Mouse (Mus musculus) thymus, adult 18-20 months (tissue): ENCODE measurements around the gene Fam189a1.

Source experiments
- DNase-seq, 2 experiments: peaks; one replicate each; pipeline ENCODE4 v3.0.0; 2022; ENCODE audit warnings: mixed read lengths in 2 of 2

Gene Fam189a1

GRCm38 (mm10) chr7:65156514-65156911, at the start of gene Fam189a1:
Gene Fam189a1, minus strand, starts transcription at chr7:65156570.
- DNase-seq = no peak

- DNase-seq = no peak
Observed at GRCm38 (mm10) chr7:65206021-65206420, 49.7 kb upstream of the Fam189a1 start.

DNA sequence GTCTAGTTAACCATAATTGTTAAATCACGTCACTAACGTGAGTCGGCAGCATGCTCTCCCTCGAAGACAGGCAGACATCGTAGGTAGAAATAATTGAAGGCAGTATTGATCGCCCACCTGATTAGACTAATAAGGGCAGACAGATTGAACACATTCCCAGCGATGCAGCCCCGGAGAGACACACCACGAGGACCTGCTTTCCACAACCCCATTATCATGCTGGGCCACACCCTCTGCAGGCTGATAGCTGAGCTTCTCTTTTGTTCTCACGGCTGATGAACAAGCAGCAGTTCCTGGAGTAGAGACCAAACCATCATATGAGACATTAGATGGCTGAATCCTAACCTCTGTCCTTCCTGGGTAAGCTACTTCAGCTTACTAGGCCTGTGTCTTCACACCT, 46.3 kb upstream of the Fam189a1 start:
- no peak for DNase-seq

DNA sequence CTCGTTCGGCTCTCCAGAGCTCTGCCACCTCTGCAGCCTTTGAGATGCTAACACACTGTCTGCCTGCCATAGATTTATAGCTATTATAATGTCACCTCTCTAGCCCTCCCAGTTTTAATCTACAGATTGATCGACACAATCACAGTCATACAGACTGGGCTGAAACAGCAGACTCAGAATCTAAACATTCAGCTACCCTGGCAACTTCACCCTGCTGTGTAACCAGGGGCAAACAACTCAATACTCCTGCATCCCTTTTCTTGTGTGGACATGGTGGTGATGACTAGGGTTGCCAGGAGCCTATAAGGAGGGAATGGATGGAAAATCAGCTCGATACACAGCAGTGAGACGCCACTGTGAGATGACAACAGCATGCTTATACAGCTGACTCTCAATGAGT, 24.3 kb upstream of the Fam189a1 start:
- no peak for DNase-seq

DNA sequence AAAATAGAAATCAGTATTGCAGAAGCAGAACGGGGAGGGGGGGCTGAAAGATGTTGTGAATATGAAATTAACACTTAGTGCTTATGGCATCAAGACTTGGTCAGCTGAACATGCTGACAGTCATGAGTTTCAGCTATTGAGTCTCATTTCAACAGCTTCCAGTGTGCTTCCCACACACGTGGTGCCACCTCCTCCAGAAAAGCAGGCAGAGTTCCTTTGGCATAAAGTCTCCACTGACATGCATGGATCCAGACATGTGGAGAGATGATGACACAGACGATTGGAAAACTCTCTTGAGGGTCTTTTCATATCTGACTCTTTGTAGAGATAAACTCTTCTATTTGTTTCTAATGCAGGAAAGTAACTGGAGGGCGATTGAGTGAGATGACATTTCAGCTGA, 14.4 kb upstream of the Fam189a1 start:
- no peak for DNase-seq

DNA sequence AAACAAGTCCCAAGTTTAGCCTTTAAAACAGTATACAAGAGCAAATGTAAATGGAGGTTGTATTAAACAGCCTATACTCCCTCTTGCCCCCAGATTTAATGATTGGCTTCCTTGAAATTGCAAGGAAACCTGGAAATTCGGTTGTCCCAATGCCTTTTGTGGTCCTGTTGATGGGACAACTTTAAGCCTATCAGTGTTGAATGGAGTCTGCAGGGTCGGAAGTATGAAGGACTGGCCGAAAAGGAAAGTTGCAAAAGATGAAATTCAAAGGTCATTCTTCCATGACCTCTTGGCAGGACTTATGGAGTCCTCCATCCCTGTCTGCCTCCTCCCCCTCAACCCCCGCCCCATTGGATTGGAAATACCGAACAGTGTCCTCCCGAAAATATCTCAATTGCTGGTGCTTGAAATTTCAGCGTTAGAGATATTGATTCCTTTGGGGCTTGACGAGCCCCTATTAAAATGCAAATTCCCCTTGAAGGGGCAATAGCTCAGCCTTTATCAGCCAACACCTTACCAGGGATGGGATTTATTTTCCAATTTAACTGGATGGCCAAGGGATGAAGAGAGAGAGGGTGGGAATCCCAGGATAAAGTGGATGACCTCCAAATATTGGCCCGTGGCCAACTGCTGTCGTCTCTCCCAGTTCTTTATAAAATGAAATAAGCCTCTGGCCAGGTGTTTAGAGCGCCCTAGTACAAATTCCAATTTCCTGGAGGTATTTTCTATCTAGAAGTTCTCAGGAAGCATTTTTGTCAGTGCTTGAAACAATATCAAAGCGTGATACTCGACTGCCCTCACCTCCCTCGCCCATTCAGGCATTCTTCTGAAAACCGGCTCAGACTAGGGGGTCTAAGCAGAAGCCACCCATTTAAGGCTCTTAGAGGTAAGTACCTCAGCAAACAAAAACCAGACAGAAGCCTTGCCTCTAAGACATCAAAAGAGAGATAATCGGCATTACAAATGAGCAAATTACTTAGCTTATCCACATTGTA, 958 bp upstream of the Fam189a1 start:
- DNase-seq = no peak

DNA sequence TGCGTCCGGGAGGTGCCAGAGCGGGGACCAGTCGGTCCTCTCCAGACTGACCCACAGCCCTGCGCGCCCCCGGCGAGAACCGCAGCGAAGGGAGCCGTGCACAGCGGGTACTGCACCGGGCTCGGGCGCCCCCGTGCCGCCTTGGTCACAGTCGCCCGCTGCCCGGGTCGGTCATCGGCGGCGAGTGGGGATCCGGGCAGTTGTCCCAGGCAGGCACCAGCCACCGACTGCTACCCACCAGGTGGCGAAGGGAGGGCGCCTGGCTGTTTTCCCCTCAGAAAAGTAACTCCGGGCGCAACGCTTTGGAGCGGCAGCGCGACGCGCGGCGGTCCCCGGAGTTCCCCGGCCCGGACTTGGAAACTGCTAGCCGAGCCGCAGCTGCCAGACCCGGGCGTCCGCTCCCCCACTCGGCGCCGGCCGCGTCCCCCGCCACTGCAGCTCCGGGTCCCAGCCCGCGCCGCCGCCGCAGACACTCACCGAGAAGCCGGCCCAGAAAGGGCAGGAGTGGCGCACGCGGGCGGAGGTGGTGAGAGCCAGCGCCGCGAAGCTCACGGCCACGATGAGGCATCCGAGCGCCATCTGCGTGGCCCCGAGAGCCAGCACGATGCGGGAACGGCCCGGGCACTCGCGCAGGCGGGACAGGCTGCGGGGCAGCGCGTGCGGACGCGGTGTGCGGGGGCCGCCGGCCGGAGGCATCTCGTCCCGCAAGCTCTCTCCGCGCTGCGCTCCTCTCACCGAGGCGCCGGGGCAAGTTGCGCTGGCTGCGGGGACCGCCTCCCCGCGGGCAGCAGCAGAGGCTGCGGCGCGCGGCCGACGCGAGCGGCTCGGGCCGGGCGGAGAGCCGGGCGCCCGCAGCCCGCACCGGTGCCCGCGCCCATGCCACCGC, 499 bp downstream of the Fam189a1 start:
- DNase-seq = no peak

DNA sequence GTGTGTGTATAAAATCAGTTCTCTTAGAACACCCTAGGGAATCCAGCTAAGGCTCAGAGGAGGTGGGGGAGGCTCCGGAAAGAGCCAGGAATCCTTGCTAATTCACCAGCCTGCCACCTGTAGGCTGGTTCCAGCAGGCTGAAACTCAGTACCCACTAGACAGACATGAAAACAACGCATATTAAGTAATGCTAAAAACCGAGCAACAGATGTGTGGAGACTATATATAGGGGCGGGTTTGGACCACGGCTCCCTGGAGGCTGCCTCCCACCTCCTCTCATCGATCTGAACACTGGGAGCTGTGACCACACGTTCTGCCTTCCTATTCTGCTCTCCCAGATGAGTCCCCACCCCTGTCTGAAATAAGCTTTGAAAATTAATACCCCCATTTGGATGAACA, 1.8 kb downstream of the Fam189a1 start:
- no peak for DNase-seq

- DNase-seq = no peak
Observed at GRCm38 (mm10) chr7:65153846-65154245, 2.5 kb downstream of the Fam189a1 start.

- DNase-seq = no peak
Observed at GRCm38 (mm10) chr7:65151526-65151925, 4.8 kb downstream of the Fam189a1 start.

- no peak for DNase-seq
Observed at GRCm38 (mm10) chr7:65149040-65149439, 7.3 kb downstream of the Fam189a1 start.

GRCm38 (mm10) chr7:65144881-65145280, 11.5 kb downstream of the Fam189a1 start:
- DNase-seq = no peak

DNA sequence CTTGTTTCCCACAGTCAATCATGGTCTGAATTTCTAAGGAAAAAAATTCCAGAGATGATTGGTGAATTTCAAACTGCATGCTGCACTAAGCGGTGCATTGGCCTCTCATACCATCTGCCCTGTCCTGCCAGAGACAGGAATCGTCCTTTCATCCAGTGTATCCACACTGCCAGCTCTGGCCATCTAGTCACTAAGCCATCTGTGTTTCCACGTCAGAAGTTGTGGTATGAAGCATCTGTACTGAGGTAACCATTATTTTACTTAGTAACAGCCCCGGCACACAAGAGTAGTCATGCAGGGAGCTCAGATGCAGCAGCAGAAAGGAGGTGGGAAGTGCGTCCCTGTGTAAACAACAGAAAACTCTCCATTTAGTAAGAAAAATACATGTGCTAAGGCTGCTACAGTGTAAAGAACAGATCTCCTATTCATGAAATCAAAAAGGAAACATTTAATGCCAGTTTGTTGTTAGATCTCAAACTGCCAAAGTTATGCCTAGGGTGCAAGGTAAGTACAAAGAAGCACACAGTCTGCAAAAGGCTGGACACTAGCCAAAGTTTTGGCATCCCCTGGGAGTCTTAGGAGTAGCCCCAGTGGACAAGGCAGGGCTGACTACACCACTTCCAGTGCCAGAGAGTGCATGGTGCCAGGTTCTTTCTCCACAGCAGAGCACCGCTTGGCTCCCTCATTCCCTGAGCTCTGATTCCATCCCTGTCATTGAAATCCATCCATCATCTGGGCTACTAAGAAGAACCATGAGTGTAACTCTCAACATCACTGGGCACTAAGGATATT, 14.3 kb downstream of the Fam189a1 start:
- DNase-seq = no peak

GRCm38 (mm10) chr7:65140832-65141231, 15.5 kb downstream of the Fam189a1 start:
- DNase-seq = no peak

GRCm38 (mm10) chr7:65140099-65140498, 16.3 kb downstream of the Fam189a1 start:
- no peak for DNase-seq

DNA sequence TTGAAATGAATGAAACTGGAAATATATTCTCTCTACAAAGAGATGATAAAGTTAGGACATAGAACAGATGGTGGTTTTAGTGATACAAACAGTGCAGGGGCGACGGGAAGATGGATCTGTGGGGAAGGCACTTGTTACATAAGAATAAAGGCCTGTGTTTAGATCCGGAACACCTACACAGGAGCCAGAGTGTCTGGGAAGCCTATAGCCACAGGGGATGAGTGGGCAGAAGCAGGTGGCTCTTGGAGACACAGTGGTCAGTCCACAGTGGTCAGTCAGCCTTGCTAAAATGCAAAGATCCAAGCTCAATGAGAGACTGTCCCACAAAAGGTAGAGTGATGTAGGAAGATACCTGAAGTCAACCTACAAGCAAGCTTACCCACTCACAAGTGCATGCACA, 32.6 kb downstream of the Fam189a1 start:
- DNase-seq = no peak

DNA sequence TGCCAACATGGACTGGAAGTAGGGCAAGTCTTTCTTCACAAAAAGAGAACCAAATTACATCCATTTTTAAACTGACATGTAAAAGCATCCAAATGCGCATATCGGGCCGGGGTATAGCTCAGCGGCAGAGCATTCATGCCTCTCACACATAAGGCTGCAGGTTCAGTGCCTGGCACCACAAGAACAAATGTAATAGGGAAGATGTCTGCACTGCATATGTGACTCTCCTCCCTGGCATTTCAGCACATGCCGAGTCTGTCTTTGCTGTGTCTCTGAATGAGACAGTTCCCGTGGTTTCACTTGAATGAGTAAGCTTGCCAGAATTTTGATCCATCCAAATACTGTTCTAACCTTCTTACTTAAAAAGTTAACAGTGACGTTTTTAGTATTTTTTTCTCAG, 39.5 kb downstream of the Fam189a1 start:
- DNase-seq = no peak

DNA sequence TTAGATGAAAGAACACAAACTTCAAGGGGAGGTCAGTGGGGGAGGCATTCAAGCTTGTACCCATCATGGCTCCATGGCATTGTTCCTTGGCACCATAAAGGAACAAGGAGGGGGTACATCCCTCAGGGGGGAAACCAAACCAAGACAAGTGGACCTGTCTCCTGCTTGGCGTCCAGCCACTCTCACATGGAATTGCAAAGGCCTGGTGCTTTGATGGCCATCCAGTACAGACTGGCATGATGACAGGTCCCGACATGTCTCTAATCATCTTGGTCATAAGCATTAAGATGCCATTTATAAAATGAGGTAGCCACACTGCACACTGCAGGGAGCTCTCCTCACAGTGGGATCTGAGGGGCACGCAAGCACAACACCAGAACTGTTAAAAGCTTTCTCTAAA, 41.0 kb downstream of the Fam189a1 start:
- no peak for DNase-seq

DNA sequence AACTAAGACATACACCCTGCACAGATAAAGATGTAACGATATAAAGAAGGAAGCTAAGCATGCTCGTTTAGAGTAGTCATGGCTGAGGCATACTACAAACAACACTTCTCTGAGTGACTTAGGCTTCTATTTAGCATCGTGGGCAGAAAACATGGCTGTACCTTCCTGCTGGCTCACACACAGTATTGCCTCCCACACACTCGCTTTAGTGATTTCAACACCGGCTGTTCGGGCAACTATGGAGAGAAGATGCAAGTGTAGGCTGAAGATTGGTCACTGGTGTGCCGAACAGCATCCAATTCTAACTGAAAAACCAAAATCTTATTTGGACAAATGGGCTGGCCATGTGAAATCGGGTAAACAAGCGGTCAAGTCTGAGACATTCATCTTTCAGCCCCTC, 44.7 kb downstream of the Fam189a1 start:
- no peak for DNase-seq

DNA sequence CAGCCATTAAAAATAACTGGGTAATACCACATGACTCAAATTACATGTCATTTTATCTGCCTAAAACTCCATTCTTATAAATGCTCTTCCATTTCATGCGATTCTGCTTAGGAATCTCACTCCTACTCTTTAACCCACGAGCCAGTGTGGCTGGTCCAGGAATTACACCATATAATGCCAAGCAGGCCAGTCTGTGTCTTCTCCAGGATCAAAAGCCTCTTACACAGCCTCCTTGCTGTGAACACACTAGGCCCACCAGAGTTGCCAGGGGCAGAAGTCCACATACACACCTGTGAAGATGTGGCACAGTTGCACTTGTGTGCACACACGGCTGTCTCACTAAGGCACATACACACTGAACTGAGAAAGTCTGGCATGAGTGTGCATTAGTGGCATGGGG, 50.8 kb downstream of the Fam189a1 start:
- DNase-seq = no peak

DNA sequence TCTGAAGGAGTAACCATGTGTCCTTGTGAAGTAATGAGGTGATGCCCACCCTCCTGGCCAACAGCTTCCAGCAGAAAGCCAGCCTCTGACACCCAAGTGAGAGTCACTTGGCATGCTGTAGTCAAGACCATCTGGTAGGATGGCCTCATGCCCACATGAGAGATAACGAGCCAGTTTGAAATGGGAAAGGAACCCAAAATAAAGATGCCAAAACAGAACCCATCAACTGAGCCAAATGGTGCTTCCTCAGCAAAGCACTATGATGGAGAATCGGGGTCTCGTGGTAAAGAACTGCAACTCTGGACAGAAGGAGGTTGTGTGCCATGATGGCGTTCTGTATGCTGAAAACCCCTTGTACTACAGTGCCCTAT, 51.3 kb downstream of the Fam189a1 start:
- DNase-seq = no peak

DNA sequence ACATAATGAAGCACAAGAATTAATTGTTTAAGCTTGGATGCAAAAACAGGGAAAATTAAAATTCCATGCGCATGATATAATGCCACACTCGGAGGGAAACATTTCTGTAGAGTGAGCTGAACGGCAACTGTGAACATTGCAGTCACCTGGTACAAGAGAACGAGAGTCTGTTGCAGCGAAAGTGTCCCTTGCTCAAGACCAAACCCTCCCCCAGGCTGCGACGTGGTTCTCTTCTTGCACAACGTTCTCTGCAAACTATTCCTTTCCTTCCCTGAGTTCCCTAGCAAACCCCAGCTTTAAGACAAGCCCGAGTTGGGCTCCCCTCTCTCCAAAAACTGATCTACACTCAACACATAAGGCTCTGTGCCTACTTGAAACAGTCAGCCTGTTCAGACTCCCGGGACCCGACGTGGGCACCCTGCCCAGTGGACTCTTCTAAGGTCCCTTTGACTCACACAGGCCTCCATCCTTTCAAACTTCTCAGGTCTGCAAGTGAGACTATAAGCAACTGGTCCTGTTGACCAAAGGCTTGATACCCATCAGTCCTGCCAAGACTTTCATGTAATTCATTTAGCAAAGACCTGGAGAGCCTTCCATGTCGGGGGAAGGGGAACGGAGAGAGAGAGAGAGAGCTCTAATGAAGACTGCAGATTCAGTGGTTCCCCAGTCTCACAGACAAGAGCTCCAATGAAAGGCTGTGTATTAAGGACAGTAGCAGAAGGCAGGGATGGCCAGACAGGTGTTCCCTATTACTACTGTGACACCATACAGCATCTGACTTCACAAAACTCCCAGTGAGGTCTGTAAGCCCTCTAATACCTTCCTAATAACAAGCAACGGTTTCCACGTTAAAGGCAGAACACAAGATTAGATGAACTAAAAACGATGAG, 51.9 kb downstream of the Fam189a1 start:
- DNase-seq = no peak
